Mouse (Mus musculus): ENCODE data around the gene Zfp609. TPM values are rescaled to one million over a fixed set of nuclear protein-coding genes. Genes with fewer than 3 reads are reported as not detected.

Zfp609 gene
- polyA plus RNA-seq (2012; rRNA removed) = 27.9 and 29.9 TPM in 2 replicates

GRCm38 (mm10) chr9:65827344-65828015 is at the start of gene Zfp609:
TSS of gene Zfp609 (minus strand) at chr9:65827564.

GRCm38 (mm10) chr9:65667701-65668100 is 159.7 kb downstream of the Zfp609 start, which contains the start of gene Oaz2:
TSS of gene Oaz2 (plus strand) at chr9:65668001.

Other genes with a start within 250 kb of the Zfp609 start
- 8.0 and 9.3 TPM in 2 replicates for gene Plekho2, start 247.5 kb downstream of the Zfp609 start, polyA plus RNA-seq (2012; rRNA removed)
- gene Pif1, start 240.4 kb downstream of the Zfp609 start, polyA plus RNA-seq (2012; rRNA removed) = 22.5 and 33.7 TPM in 2 replicates
- gene Rbpms2, start 197.9 kb downstream of the Zfp609 start, polyA plus RNA-seq (2012; rRNA removed) = 13.3 and 23.0 TPM in 2 replicates
- gene Oaz2, start 159.6 kb downstream of the Zfp609 start, polyA plus RNA-seq (2012; rRNA removed) = 124 and 152 TPM in 2 replicates
- gene Pclaf, start 62.7 kb upstream of the Zfp609 start, polyA plus RNA-seq (2012; rRNA removed) = 93.1 and 159 TPM in 2 replicates
- gene Trip4, start 81.2 kb upstream of the Zfp609 start, polyA plus RNA-seq (2012; rRNA removed) = 22.1 and 24.6 TPM in 2 replicates
- 12.9 and 17.2 TPM in 2 replicates for gene Csnk1g1, start 81.4 kb upstream of the Zfp609 start, polyA plus RNA-seq (2012; rRNA removed)
- gene Ppib, start 232.7 kb upstream of the Zfp609 start, polyA plus RNA-seq (2012; rRNA removed) = 335 and 481 TPM in 2 replicates
- gene Snx22, start 242.2 kb upstream of the Zfp609 start, polyA plus RNA-seq (2012; rRNA removed) = 2.5 and 4.3 TPM in 2 replicates

Data from central nervous system, embryonic 11.5 days (tissue).